Mouse (Mus musculus): Measurements from ENCODE around the gene 5730522E02Rik. TPM values are rescaled to one million over a fixed set of nuclear protein-coding genes. Genes with fewer than 3 reads are reported as not detected.

Gene 5730522E02Rik
- total RNA-seq, 2 experiments from 2014 or later, result 11.5 to 12.0 TPM

DNA sequence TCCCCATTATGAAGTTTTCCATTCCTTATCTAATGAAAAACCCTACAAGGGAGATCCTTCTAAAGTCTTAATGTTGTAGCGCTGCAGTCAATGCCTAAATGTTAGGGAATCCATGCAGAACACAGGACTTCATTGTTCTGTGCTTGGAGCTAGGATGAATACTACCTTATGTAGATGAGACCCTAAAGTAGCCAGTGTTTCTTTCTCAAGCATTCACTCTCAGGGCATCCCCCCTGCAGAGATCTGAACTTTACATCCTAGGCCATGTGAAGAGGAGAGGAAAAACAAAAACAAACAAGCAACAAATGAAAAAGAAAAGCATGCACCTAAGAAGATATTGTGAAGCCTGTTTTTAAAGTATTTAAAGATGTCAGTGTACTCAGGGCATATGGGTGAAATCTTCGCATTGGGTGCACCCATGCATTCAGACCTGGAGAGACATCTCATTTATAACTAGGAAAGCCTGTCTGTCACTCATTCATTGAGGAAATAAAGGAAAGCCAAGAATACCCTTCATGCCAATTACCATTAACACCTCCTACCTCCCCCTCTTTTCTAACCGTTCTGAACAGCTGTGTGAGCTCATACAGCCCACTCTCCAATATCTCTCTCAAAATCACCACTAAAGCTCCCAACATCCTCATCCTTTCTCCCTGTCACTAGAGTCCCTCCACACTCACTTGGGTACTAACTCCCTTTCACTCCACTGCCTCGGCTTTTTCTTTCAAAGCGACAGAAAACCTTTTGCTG lies 442.8 kb downstream of the 5730522E02Rik start:
- no peak overlapping the region for H3K4me3 ChIP-seq
- H3K27ac ChIP-seq, result no peak overlapping the region
- TF ChIP-seq CTCF (IDR thresholded peaks at IDR 0.05), result no peak
- DNase-seq (ENCODE audit: extremely low spot score in 1 of 2, low spot score in 2 of 2), result no peak
- intact Hi-C loops (cut with DNase I), result no loop called here

DNA sequence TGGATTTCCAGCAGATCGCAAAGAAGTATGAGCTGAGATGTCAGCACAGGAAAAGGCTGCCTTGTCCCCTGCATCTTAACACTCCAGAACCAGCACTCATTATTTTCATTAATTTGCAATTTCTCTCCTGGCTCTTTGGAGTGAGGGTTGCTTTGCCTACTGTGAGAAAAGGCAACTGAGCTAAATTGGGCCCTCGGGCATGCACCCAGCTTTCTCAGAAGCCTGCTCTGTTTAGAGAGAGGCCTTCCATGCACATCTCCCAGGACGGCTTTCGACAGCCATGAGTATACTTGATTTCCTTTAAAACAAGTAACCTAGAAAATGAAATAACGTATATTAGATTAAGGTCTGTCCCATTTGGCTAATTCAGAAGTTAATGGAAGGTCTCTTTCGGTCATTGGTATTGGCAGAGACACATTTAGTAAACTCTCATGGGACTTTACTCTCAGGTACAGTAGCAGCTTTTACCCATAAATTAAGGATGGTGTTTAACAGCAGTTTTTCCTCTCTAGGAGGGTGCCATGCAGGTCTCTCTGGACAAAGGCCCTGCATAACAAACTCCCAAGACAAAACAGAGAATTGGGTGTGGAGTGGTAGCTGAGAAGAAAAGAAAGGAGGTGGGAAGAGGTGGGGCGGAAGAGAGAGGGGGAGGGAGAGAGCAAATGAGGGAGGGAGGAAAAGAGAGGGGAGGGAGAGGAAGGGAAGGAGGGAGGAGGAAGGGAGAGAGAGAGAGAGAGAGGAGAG lies 457.2 kb downstream of the 5730522E02Rik start:
- intact Hi-C loops (cut with DNase I), result no loop called here
- no peak overlapping the region for H3K27ac ChIP-seq
- DNase-seq (ENCODE audit: extremely low spot score in 1 of 2, low spot score in 2 of 2), result no peak
- no peak overlapping the region for H3K4me3 ChIP-seq
- TF ChIP-seq CTCF (IDR thresholded peaks at IDR 0.05), result no peak

DNA sequence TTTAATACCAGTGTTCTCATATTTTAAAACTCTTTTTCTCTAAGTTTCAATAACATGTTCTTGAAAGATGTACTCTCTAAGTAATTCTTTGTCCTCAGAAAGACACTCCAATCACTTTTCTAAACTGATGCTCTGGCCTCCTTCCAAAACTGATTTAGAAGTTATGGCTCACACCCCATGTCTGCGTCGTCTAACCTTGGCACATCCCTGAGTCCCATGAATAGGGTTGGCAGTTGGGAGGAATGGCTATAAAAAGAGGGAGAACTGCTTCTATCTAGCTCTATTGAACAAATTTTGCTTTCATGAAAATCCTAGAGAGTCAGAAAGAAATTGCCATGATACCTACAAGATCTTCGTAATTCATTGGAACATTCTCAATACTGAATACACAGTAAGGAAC lies 458.1 kb downstream of the 5730522E02Rik start:
- TF ChIP-seq CTCF (IDR thresholded peaks at IDR 0.05), result no peak
- no peak for DNase-seq (ENCODE audit: extremely low spot score in 1 of 2, low spot score in 2 of 2)
- no peak overlapping the region for H3K27ac ChIP-seq
- H3K4me3 ChIP-seq, result no peak overlapping the region
- intact Hi-C loops (cut with DNase I), result no loop called here

DNA sequence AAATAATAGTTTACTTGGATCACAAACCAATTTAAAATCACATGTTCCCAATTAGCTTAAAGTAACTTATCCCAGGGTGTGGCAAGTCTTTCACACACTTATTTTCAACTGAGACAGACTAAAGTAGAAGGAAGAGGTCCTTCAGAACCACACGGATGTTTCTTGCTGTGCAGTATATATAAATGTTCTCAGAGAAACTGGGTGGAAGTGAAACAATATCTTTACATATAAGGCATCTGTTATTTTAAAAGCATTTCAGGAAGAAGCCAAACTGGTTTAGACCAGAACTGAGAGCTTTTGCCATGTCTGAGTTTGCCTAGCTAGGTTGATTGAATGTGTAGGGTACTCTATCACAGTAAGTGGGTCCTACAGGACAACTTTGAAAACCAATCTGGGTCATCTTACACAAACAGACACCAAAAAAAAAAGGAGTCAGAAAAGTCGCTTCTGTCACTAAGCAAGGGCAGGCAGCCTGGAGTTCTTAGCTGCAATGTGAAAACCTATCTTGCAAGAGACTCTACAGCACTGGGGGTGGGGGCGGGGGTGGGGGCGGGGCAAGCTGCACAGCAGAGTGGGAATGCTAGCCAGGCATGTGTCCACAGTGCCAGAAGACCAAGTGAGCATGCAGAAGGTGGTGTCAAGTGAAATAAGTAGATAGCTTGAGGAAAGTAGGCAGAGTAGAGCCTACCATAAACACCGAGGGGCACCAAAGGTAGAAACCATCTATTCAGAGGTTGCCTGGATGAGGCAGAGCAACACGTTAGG lies 463.3 kb downstream of the 5730522E02Rik start:
- no peak for TF ChIP-seq CTCF (IDR thresholded peaks at IDR 0.05)
- intact Hi-C loops (cut with DNase I), result loop anchor here (10.0 kb wide), 1 partner anchor 432 kb away; no protein-coding TSS in a partner anchor
- Histone ChIP-seq H3K4me3 (no peak overlapping the region), H3K27ac (0 out of 2 replicates have a peak overlapping the region, but pooled peaks have one; percentile 47)
- DNase-seq (ENCODE audit: extremely low spot score in 1 of 2, low spot score in 2 of 2), result no peak

DNA sequence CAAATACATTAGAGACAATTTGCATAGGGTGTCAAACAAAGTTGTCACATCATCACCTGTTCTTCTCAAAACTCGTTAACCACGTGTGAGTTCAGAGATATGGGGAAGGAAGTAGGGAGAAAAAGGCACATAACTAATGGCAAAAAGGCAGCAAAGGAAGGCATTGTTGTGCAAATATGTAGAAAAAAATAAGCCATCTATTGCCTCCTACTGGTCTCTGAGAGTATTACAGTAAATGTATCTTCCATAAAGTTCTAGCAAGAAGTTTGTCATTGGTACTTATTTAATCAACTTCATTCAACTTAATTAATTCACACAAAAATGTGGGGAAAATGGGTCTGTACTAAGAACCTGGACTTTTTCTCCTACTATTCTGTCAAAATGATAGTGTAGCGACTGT lies 466.9 kb downstream of the 5730522E02Rik start:
- TF ChIP-seq CTCF (IDR thresholded peaks at IDR 0.05), result peak; percentile 24
- H3K27ac ChIP-seq, result no peak overlapping the region
- intact Hi-C loops (cut with DNase I), result loop anchor here (10.0 kb wide), 1 partner anchor 429 kb away; no protein-coding TSS in a partner anchor
- no peak for DNase-seq (ENCODE audit: extremely low spot score in 1 of 2, low spot score in 2 of 2)
- H3K4me3 ChIP-seq, result no peak overlapping the region

DNA sequence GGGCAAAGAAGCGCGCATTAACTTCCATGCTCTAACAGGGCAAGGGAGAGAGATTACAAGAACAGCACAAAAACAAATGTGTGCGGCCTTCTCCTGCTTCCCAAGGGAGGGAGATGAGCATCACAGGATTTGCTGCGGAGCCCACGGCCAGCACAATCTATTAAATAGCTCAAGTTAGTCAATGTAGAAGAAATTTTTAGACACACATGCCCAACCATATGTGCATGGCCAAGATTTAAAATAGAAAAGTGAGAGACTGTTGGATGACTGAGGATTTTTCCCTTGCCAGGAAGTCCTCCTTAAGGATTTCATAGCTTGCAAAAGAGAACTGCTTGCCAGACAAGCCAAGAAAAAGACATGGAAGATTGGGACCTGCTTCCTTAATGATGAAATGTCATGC lies 473.3 kb downstream of the 5730522E02Rik start:
- peak in 1 of 2 experiments; percentile 13 for DNase-seq (ENCODE audit: extremely low spot score in 1 of 2, low spot score in 2 of 2)
- no peak overlapping the region for H3K4me3 ChIP-seq
- no peak for TF ChIP-seq CTCF (IDR thresholded peaks at IDR 0.05)
- H3K27ac ChIP-seq, result peak overlapping the region; percentile 78
- intact Hi-C loops (cut with DNase I), result loop anchor here (5.0 to 10.0 kb wide), 2 partner anchors 95 to 382 kb away; no protein-coding TSS in a partner anchor

DNA sequence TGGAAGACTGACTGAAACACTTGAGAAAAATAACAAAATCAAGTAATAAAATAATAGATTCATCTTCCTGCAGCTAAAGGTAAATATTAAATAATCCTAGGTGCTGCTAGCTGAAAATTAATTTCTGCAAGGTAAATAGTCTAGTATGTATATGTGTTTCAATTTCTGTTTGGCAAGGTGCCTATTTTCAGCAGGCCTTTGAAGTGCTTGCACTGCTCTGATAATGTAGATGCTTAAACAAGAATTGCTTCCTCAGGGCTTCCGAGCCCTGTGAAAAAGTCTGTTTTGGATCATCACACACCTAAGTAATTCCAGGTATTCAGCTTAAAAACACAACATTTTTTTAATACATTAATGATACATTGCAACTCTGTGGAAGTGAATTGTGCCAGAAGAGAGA lies 481.1 kb downstream of the 5730522E02Rik start:
- DNase-seq (ENCODE audit: extremely low spot score in 1 of 2, low spot score in 2 of 2), result no peak
- no peak overlapping the region for H3K4me3 ChIP-seq
- intact Hi-C loops (cut with DNase I), result no loop called here
- no peak for TF ChIP-seq CTCF (IDR thresholded peaks at IDR 0.05)
- no peak overlapping the region for H3K27ac ChIP-seq

DNA sequence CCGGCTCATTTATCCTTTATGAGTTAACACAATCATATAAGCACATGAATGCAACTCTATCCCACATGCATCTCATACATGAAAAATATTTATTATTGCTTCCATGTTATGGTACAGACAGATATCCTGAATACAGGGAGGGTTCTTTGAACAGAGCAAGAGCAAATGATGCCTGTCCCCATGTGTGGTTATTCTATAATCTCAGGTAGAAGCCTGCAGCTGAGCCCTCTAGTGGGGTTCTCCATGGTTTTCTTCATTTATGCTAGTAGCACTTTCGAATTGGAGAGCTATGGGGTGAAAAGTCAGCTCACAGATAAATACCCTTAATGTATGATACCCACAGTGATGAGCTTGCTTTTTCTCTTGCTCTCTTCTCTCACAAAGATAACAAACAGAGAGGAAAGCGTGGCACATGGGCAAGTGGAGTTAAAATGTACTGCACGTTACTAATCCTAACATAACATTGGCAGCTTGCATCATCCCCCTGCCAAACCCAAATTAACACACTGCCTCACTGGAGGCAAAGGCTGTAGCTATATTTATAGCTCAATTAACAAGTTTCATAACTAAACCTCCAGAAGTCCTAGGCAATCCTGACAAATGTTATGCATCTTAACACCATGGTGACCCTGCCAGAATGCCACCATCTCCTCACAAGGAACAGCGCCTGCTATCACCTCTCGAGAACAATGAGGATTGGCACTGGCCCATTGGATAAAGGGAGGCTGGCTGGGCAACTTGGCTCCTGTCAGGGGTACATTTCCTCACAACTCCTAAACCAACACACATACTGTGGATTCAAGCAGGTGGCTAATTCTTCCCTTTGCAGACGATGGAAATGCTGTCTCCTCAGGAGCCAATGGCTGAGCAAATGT lies 494.9 kb downstream of the 5730522E02Rik start:
- intact Hi-C loops (cut with DNase I), result loop anchor here (10.0 kb wide), 1 partner anchor 1641 kb away; the partner anchor contains the start of genes A830031A19Rik and Bcl11a
- no peak overlapping the region for H3K4me3 ChIP-seq
- peak overlapping the region; percentile 28; the same call in 1 of the 2 replicates for H3K27ac ChIP-seq

DNA sequence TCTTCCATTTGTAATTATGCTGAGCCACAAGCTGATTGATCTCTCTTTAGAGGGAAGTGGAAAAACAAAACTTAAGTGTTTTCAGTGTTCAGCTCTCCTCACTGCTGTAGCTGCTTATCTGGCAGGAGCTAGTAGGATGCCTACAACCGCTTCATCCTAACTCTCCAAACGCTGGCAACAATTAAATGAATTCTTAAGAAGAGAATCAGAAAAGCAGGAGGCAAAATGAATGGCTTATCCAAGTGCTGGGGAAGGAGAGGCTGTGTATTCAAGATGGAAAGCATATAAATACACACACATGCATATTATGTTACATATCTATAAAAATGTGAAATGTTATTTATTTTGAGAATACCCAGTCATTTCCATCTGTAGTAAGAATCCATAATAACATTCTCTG lies 500.0 kb downstream of the 5730522E02Rik start:
- no peak for TF ChIP-seq CTCF (IDR thresholded peaks at IDR 0.05)
- no peak for DNase-seq (ENCODE audit: extremely low spot score in 1 of 2, low spot score in 2 of 2)
- Histone ChIP-seq H3K27ac (peak overlapping the region; percentile 36; the same call in 1 of the 2 replicates), H3K4me3 (no peak overlapping the region)
- intact Hi-C loops (cut with DNase I), result loop anchor here (10.0 kb wide), 1 partner anchor 1636 kb away; the partner anchor contains the start of genes A830031A19Rik and Bcl11a

More for the DNA sequence above, 494.9 kb downstream of the 5730522E02Rik start:
- no peak for DNase-seq (ENCODE audit: extremely low spot score in 1 of 2, low spot score in 2 of 2)
- TF ChIP-seq CTCF (IDR thresholded peaks at IDR 0.05), result peak; percentile 36

DNA sequence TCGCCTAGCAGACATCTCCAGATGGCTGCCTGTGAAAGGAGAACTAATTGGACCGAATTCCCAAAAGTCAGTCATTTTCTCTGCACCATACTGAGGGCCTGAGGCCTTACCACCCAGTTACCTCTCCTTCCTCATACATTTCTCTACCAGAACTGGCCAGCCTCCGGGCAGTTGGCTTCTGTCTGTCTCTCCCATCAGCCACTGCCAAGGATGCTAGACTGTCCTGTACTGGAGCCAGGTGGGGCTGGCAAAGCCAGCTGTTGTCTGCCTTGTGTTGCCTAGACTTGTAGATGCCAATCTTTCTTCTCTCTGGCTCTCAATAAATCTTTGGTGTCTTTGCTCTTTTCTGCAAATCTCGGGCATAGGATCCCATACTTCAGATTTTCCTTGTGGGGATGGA lies 500.7 kb downstream of the 5730522E02Rik start:
- no peak for TF ChIP-seq CTCF (IDR thresholded peaks at IDR 0.05)
- intact Hi-C loops (cut with DNase I), result loop anchor here (10.0 kb wide), 1 partner anchor 1635 kb away; the partner anchor contains the start of genes A830031A19Rik and Bcl11a
- Histone ChIP-seq H3K27ac (no peak overlapping the region; the same call in 1 of the 2 replicates), H3K4me3 (no peak overlapping the region)
- no peak for DNase-seq (ENCODE audit: extremely low spot score in 1 of 2, low spot score in 2 of 2)

All from left cerebral cortex, adult 2 months (tissue).